Mouse (Mus musculus): ENCODE data around the gene Osbpl11.
"Not testable (repeated sequence)": the region's sequence is repeated elsewhere in the genome, so short reads cannot be mapped to it uniquely, and the experiment has no call there.

Gene Osbpl11

GRCm38 (mm10) chr16:33184901-33185260 lies at the start of gene Osbpl11:
Osbpl11 (plus strand) TSS chr16:33185071.
- peak; percentile 98 for DNase-seq (ENCODE audit: extremely low spot score)

GRCm38 (mm10) chr16:33135167-33135566 lies 49.7 kb upstream of the Osbpl11 start:
- peak; percentile 11 for DNase-seq (ENCODE audit: extremely low spot score)

DNA sequence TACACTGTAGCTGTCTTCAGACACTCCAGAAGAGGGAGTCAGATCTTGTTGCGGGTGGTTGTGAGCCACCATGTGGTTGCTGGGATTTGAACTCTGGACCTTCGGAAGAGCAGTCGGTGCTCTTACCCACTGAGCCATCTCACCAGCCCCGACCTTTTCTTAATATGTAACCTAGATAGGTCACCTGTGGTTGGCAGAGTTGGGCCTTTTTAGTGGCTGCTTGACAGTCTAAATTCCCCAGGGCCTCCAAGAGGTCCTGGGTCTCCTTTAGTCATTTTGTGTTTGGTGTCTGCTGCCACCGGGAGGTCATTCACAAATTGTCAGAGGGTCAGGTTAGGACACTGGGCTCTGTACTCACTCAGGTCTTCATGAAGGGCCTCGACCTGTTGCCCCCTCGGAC lies 45.8 kb upstream of the Osbpl11 start:
- DNase-seq (ENCODE audit: extremely low spot score) = not testable (repeated sequence)

DNA sequence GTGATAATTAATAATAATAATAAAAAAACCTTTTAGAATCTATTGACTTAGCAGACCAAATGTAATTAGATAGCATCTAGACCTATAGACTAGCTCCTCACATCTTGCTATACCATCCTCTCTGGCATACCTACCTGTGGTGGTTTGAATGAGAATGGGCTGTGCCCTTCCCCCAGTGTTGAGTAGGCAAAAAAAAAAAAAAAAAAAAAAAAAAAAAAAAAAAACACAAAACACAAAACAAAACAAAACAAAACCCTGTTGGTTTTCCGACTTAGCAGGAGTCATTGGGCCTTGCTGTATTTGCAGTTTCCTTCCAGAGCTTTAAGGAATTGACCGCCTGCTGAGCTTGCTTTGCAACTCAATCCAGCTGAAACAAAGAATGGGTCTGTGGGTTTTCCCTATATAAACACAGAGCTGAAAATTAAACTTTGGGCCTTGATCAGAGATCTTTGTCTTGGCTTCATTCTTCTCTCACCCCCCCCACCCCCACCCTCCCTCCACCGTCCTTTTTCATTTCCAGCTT lies 43.1 kb upstream of the Osbpl11 start:
- DNase-seq (ENCODE audit: extremely low spot score) = no peak

DNA sequence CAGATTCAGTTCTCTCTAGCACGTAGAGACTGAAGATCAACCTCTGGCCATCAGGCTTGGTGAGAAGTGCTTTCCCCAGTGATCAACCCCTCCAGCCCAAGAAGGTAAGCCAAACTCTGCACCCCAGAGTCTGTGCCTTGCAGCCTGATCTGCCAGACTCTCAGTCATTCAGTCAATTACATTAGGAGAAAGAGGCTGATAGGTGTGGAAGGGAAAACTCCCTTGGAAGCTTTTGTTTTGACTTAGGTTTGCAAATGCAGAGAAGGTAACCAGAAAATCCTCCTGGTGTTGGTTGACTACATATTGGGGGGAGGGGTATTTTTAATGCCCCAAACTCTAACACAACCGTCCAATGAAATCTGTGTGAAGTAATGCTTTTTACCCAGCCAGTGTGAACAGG lies 41.4 kb upstream of the Osbpl11 start:
- DNase-seq (ENCODE audit: extremely low spot score) = no peak

GRCm38 (mm10) chr16:33146185-33146584 lies 38.7 kb upstream of the Osbpl11 start:
- no peak for DNase-seq (ENCODE audit: extremely low spot score)

- DNase-seq (ENCODE audit: extremely low spot score) = no peak
Observed at GRCm38 (mm10) chr16:33148135-33148534, 36.7 kb upstream of the Osbpl11 start.

DNA sequence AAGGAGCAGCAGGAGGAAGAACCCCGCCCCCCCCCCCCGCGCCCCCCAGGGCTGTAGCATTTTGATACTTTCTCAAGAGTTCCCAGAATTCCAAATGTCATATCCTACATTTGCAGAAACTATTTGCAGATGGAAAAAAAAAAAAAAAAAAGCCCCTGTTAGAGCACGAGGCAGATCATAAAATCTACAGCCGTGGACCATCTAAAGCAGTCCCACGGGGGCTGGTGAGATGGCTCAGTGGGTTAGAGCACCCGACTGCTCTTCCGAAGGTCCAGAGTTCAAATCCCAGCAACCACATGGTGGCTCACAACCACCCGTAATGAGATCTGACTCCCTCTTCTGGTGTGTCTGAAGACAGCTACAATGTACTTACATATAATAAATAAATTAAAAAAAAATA lies 34.0 kb upstream of the Osbpl11 start:
- not testable (repeated sequence) for DNase-seq (ENCODE audit: extremely low spot score)

DNA sequence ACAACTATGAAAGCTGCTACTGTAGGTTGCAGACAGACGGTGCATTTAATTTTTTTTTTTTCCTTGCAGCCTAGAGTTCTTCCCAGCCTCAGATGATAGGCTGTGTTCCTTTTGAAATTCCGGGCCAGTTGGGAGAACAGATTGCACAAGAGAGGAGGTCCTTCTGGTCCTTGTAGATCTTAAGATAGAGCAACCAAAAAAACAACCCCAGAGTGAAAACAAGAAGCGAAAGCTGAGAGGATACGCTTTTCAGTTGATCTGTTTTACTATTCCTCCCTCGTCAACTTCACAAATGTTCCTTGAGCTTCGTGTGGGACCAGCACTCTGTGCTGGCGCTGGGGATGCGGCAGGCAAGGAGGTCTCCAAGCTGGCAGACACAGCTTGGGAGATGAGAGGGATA lies 33.3 kb upstream of the Osbpl11 start:
- DNase-seq (ENCODE audit: extremely low spot score) = no peak

GRCm38 (mm10) chr16:33154992-33155391 lies 29.9 kb upstream of the Osbpl11 start:
- DNase-seq (ENCODE audit: extremely low spot score) = peak; percentile 14

GRCm38 (mm10) chr16:33158006-33158405 lies 26.9 kb upstream of the Osbpl11 start:
- DNase-seq (ENCODE audit: extremely low spot score) = no peak

GRCm38 (mm10) chr16:33158590-33159071 lies 26.2 kb upstream of the Osbpl11 start:
- no peak for DNase-seq (ENCODE audit: extremely low spot score)

- DNase-seq (ENCODE audit: extremely low spot score) = no peak
Observed at GRCm38 (mm10) chr16:33159363-33159762, 25.5 kb upstream of the Osbpl11 start.

DNA sequence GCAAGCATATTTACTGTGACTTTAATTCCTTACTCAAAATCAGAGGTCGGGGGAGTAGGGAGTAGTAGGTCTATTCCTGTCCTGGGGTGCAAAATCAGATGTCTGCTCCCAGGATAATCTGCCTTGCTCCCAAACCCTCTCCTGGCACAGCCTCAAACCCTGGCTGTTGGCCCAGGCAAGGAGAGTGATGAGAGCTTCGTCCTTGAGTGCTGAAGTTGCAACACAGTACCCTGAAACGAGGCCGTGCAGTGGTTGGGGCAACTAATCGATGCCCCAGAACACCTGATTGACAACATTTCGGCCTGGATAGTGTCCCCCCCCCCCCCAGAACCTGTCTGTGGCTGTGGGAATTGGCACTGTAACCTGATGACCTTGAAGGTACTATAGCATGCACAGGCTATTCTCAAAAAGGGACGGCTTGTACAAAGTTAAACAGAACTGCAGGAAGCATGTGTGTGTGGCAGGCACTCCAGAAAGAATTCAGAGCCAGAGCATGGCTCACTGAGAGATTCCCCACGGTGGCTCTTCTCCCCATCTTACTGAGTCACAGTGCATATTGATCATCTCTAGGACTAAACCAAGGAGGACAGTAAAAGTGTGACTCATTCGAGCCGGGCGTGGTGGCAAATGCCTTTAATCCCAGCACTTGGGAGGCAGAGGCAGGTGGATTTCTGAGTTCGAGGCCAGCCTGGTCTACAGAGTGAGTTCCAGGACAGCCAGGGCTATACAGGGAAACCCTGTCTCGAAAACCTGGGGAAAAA lies 21.4 kb upstream of the Osbpl11 start:
- DNase-seq (ENCODE audit: extremely low spot score) = no peak

GRCm38 (mm10) chr16:33166284-33166683 lies 18.6 kb upstream of the Osbpl11 start:
- peak; percentile 31 for DNase-seq (ENCODE audit: extremely low spot score)

DNA sequence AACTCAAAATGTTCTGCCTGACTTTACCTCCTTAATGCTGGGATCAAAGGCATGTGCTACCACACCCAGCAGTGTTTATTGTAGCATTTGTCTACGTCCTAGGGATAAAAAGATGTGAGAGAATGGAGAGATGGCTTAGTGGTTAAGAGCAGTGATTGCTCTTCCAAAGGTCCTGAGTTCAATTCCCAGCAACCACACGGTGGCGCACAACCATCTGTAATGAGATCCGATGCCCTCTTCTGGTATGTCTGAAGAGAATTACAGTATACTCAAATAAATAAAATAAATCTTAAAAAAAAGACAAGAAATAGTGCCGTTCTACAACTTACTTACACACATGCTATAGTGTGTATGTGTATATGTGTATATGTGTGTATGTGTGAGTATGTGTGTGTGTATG lies 17.3 kb upstream of the Osbpl11 start:
- DNase-seq (ENCODE audit: extremely low spot score) = no peak

GRCm38 (mm10) chr16:33169471-33170034 lies 15.3 kb upstream of the Osbpl11 start:
- DNase-seq (ENCODE audit: extremely low spot score) = no peak

GRCm38 (mm10) chr16:33170716-33171587 lies 13.9 kb upstream of the Osbpl11 start:
- DNase-seq (ENCODE audit: extremely low spot score) = no peak

GRCm38 (mm10) chr16:33171800-33172199 lies 13.1 kb upstream of the Osbpl11 start:
- DNase-seq (ENCODE audit: extremely low spot score) = no peak

DNA sequence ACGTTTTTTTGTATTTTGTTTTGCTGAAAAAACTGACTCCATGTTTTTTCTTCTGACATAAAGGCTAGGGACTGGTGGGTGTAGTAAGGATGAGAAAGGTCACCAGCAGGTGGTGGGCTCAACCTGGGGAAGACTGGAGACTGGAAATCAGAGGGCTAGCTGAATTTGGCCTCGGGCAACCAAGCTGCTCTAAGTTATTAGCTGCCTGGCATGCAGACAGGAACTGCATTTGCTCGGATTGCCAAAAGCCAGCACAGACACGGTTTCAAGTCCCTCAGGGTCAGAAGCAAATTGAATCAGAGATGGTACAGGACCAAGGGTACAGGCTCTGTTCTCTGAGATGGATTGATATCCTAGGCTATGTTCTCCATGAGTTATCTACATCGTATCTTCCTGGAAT lies 11.7 kb upstream of the Osbpl11 start:
- DNase-seq (ENCODE audit: extremely low spot score) = no peak

DNA sequence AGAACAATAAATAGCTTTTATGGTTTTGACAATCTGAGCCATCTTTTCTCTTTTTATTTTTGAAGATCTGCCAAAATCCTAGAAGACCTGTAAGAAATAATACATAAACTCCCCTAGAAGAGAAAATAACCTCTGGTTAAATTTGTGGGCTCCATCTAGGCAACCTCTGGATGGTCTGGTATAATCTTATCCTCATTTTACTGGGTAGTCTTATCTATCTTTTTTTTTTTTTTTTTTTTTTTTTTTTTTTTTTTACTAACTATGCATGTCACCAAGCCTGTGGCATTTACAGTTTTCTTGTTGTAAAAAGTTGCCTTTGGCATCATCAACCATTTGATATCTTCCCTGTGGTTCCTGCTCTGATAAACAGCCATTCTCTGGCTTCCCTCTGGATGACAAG lies 10.2 kb upstream of the Osbpl11 start:
- no peak for DNase-seq (ENCODE audit: extremely low spot score)

DNA sequence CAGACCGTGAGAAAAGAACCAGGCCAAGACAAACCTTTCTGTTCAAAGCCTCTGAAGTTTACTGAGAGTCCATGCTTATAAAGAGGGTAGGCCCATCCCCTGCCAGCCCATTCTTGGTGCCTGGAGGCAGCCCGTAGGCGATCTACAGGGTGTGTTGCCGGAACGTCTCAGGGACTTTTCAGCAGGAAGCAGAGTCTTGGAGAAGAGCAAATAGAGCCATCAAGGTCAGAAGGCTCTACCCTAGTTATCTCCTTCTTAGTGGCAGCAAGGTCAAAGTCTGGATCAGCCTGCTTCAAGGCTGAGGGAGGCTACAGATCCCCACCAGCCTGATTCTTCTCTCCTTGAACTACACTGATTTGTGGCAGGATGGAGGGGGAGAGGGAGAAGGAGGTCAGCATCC lies 8.0 kb upstream of the Osbpl11 start:
- not testable (repeated sequence) for DNase-seq (ENCODE audit: extremely low spot score)
